Mouse (Mus musculus) CH12.LX (cell line): ENCODE measurements around the gene Rabgap1l. TPM values are rescaled to one million over a fixed set of nuclear protein-coding genes. Genes with fewer than 3 reads are reported as not detected.

Experiments used
- DNase-seq: peaks from one replicate; pipeline ENCODE4 v3.0.0-alpha.2; 2013; ENCODE audit errors: extremely low read depth
- H3K27ac ChIP-seq: 2 replicates; pipeline ENCODE4 v1.5.1; 2012; ENCODE audit warnings: low read depth, mild to moderate bottlenecking, control low read depth, moderate library complexity; ENCODE audit not compliant: insufficient read depth
- H3K27me3 ChIP-seq: replicated peaks from 2 replicates; pipeline ENCODE3; 2012; ENCODE audit warnings: inconsistent platforms
- H3K36me3 ChIP-seq, 2 experiments: replicated peaks in 1 of 2; 2 replicates each; pipeline versions ENCODE3 to v1.6.1; 2012; ENCODE audit warnings: inconsistent platforms in 1 of 2, low read length in 1 of 2, mild to moderate bottlenecking in 1 of 2, mixed read lengths in 1 of 2, moderate library complexity in 1 of 2; ENCODE audit not compliant: control insufficient read depth in 1 of 2, insufficient read depth in 1 of 2
- H3K4me1 ChIP-seq, 2 experiments: 2 replicates each; pipeline ENCODE4 v1.6.1; 2012; ENCODE audit warnings: inconsistent platforms in 1 of 2, moderate library complexity in 1 of 2; ENCODE audit not compliant: insufficient read depth in 2 of 2, control insufficient read depth in 1 of 2
- H3K4me2 ChIP-seq: 2 replicates; pipeline ENCODE4 v1.6.1; 2012; ENCODE audit warnings: low read depth, mild to moderate bottlenecking, control low read depth; ENCODE audit not compliant: poor library complexity, insufficient read depth, severe bottlenecking
- H3K4me3 ChIP-seq, 3 experiments: fragments of 150-350 bp in 1 of 3; sonication (generic) in 1 of 3; replicated peaks in 1 of 3; 2 replicates each; pipeline versions ENCODE3 to v1.5.1; 2011 to 2012; ENCODE audit warnings: low read depth in 2 of 3, low read length in 2 of 3, mild to moderate bottlenecking in 2 of 3, moderate library complexity in 2 of 3, control low read depth in 1 of 3, improper control_type of control experiment in 1 of 3, inconsistent platforms in 1 of 3, mixed read lengths in 1 of 3; ENCODE audit not compliant: poor library complexity in 1 of 3
- H3K79me2 ChIP-seq: replicated peaks from 2 replicates; pipeline ENCODE4 v1.6.1; 2012; ENCODE audit warnings: mild to moderate bottlenecking, moderate library complexity; ENCODE audit not compliant: control insufficient read depth, poor library complexity, insufficient read depth, severe bottlenecking; ENCODE audit errors: extremely low read depth
- H3K9ac ChIP-seq: 2 replicates; pipeline ENCODE4 v1.6.1; 2012; ENCODE audit warnings: low read depth, mild to moderate bottlenecking, control low read depth, moderate library complexity; ENCODE audit not compliant: insufficient read depth
- H3K9me3 ChIP-seq: replicated peaks from 2 replicates; pipeline ENCODE3; 2012; ENCODE audit warnings: low read length, inconsistent platforms, mixed read lengths
- BHLHE40 ChIP-seq: IDR thresholded peaks from 2 replicates; pipeline ENCODE4 v1.6.1; 2011; ENCODE audit warnings: mild to moderate bottlenecking, low read depth, low read length, improper control_type of control experiment
- CHD2 ChIP-seq: IDR thresholded peaks from 2 replicates; pipeline ENCODE4 v1.6.1; 2011; ENCODE audit warnings: low read length, improper control_type of control experiment
- CTCF ChIP-seq, 2 experiments: IDR thresholded peaks in 1 of 2; conservative IDR thresholded peaks in 1 of 2; 2 replicates each; pipeline ENCODE4 v1.5.1; 2011 to 2012; ENCODE audit warnings: low read depth in 2 of 2, low read length in 2 of 2, improper control_type of control experiment in 1 of 2, inconsistent platforms in 1 of 2, mild to moderate bottlenecking in 1 of 2, moderate library complexity in 1 of 2
- E2F4 ChIP-seq: IDR thresholded peaks from 2 replicates; pipeline ENCODE4 v1.6.1; 2011; ENCODE audit warnings: low read depth, low read length, improper control_type of control experiment; ENCODE audit not compliant: insufficient replicate concordance
- ELF1 ChIP-seq: IDR thresholded peaks from 2 replicates; pipeline ENCODE4 v1.6.1; 2014; ENCODE audit warnings: low read depth, mild to moderate bottlenecking, inconsistent platforms, low read length, improper control_type of control experiment
- EP300 ChIP-seq: IDR thresholded peaks from 2 replicates; pipeline ENCODE4 v1.6.1; 2011; ENCODE audit warnings: low read length, improper control_type of control experiment
- ETS1 ChIP-seq: conservative IDR thresholded peaks from 2 replicates; pipeline ENCODE4 v1.6.1; 2012; ENCODE audit warnings: low read depth, mild to moderate bottlenecking, inconsistent platforms, low read length, improper control_type of control experiment, moderate library complexity
- HCFC1 ChIP-seq: IDR thresholded peaks from 2 replicates; pipeline ENCODE4 v1.6.1; 2012; ENCODE audit warnings: low read depth, mild to moderate bottlenecking, inconsistent platforms, low read length, improper control_type of control experiment
- IRF4 ChIP-seq: IDR thresholded peaks from 2 replicates; pipeline ENCODE4 v1.6.1; 2014; ENCODE audit warnings: low read depth, mild to moderate bottlenecking, inconsistent platforms, low read length, improper control_type of control experiment
- JUN ChIP-seq: IDR thresholded peaks from 2 replicates; pipeline ENCODE4 v1.6.1; 2011; ENCODE audit warnings: low read depth, mild to moderate bottlenecking, low read length, improper control_type of control experiment, moderate library complexity; ENCODE audit not compliant: insufficient read depth
- JUND ChIP-seq: conservative IDR thresholded peaks from 2 replicates; pipeline ENCODE4 v1.6.1; 2011; ENCODE audit warnings: low read depth, low read length, improper control_type of control experiment
- KAT2A ChIP-seq: IDR thresholded peaks from 2 replicates; pipeline ENCODE4 v1.6.1; 2012; ENCODE audit warnings: low read length, improper control_type of control experiment, inconsistent platforms; ENCODE audit not compliant: insufficient replicate concordance
- MEF2A ChIP-seq: IDR thresholded peaks from 2 replicates; pipeline ENCODE4 v1.6.1; 2014; ENCODE audit warnings: low read depth, mild to moderate bottlenecking, inconsistent platforms, low read length, improper control_type of control experiment, borderline replicate concordance
- MXI1 ChIP-seq: IDR thresholded peaks from 2 replicates; pipeline ENCODE4 v1.6.1; 2011; ENCODE audit warnings: mild to moderate bottlenecking, low read depth, low read length, improper control_type of control experiment
- MYC ChIP-seq: IDR thresholded peaks from 2 replicates; pipeline ENCODE4 v1.6.1; 2011; ENCODE audit warnings: low read depth, mild to moderate bottlenecking, improper control_type of control experiment, low read length
- NELFE ChIP-seq: IDR thresholded peaks from 2 replicates; pipeline ENCODE4 v1.6.1; 2011; ENCODE audit warnings: low read depth, low read length, improper control_type of control experiment
- PAX5 ChIP-seq: IDR thresholded peaks from 2 replicates; pipeline ENCODE4 v1.6.1; 2012; ENCODE audit warnings: low read length, inconsistent platforms, mixed read lengths
- POLR2A ChIP-seq: IDR thresholded peaks from 2 replicates; pipeline ENCODE4 v1.6.1; 2011; ENCODE audit warnings: low read depth, mild to moderate bottlenecking, improper control_type of control experiment, low read length
- SIN3A ChIP-seq: IDR thresholded peaks from 2 replicates; pipeline ENCODE4 v1.6.1; 2012; ENCODE audit warnings: low read length, improper control_type of control experiment, inconsistent platforms
- TBP ChIP-seq: conservative IDR thresholded peaks from 2 replicates; pipeline ENCODE4 v1.6.1; 2011; ENCODE audit warnings: low read depth, low read length, improper control_type of control experiment
- UBTF ChIP-seq: IDR thresholded peaks from 2 replicates; pipeline ENCODE4 v1.6.1; 2012; ENCODE audit warnings: low read depth, mild to moderate bottlenecking, inconsistent platforms, low read length, improper control_type of control experiment, moderate library complexity
- USF1 ChIP-seq: IDR thresholded peaks from 2 replicates; pipeline ENCODE4 v1.6.1; 2014; ENCODE audit warnings: low read depth, mild to moderate bottlenecking, inconsistent platforms, low read length, improper control_type of control experiment
- USF2 ChIP-seq: conservative IDR thresholded peaks from 2 replicates; pipeline ENCODE4 v1.6.1; 2011; ENCODE audit warnings: low read depth, low read length, improper control_type of control experiment
- ZC3H11A ChIP-seq: IDR thresholded peaks from 2 replicates; pipeline ENCODE4 v1.6.1; 2012; ENCODE audit warnings: low read depth, mild to moderate bottlenecking, inconsistent platforms, low read length, improper control_type of control experiment
- ZKSCAN1 ChIP-seq: IDR thresholded peaks from 2 replicates; pipeline ENCODE4 v1.6.1; 2012; ENCODE audit warnings: low read depth, inconsistent platforms, low read length, improper control_type of control experiment, borderline replicate concordance
- ZNF384 ChIP-seq: IDR thresholded peaks from 2 replicates; pipeline ENCODE4 v1.6.1; 2012; ENCODE audit warnings: low read depth, low read length, improper control_type of control experiment, inconsistent platforms
- dilution Hi-C: fragments of 300-500 bp; cut with MboI; formaldehyde crosslinking; loops from 2 replicates; pipeline ENCODE4 v1.14.3; 2020; ENCODE audit warnings: low sequenced_read_pairs; ENCODE audit not compliant: extremely low pct_unique_long_range_greater_than_20kb, extremely low pct_ligation_motif_present
- in situ Hi-C: fragments of 300-500 bp; cut with MboI; formaldehyde crosslinking; loops from 3 replicates; pipeline ENCODE4 v1.14.3; 2019; ENCODE audit warnings: low sequenced_read_pairs, low pct_ligation_motif_present, low pct_unique_long_range_greater_than_20kb, mixed read lengths
- polyA plus RNA-seq: library from polyadenylated mRNA; unstranded; fragments of >175 nt; gene quantifications from 2 replicates; pipeline ENCODE4 v1.2.1, GENCODE M21; 2012; ENCODE audit warnings: low read depth; ENCODE audit not compliant: insufficient read length
- total RNA-seq, 2 experiments: library from RNA; depleted of rRNA; stranded (reverse); fragments of 300-350 nt in 1 of 2; fragments of >200 nt in 1 of 2; gene quantifications; 2 replicates each; pipeline ENCODE4 v1.2.3; 2012 to 2014

Rabgap1l gene
- total and polyA plus RNA-seq, 3 experiments: 84.0 to 109 (median 85.6) TPM

GRCm38 (mm10) chr1:160774166-160774565 is 18.8 kb downstream of the Rabgap1l start:
- TF ChIP-seq UBTF (no peak), SIN3A (no peak), ZC3H11A (no peak), ETS1 (no peak), HCFC1 (no peak), NELFE (no peak), KAT2A (no peak), CTCF (conservative IDR thresholded peaks at IDR 0.05 in 1 of 2, IDR thresholded peaks at IDR 0.05 in 1 of 2; ENCODE audit: low read depth in 2 of 2, low read length in 2 of 2) (no peak), IRF4 (no peak), ZNF384 (no peak), POLR2A (no peak), JUN (no peak), MYC (no peak), ZKSCAN1 (no peak), USF2 (no peak), USF1 (no peak), E2F4 (no peak), BHLHE40 (no peak), ELF1 (no peak), CHD2 (no peak)
- no peak overlapping the region for H3K27ac ChIP-seq
- H3K4me1 ChIP-seq: peaks cover 12 to 49% of the 10 kb centered on the region in 2 experiments; a peak in 3 of 4 replicates
- H3K4me2 ChIP-seq: no peak overlapping the region
- no peak overlapping the region for H3K9ac ChIP-seq
- no peaks in the 10 kb centered on the region for H3K9me3 ChIP-seq
- H3K4me3 ChIP-seq: no peak overlapping the region
- H3K79me2 ChIP-seq: peaks cover 74% of the 10 kb centered on the region
- dilution Hi-C loops (no loop called here), in situ Hi-C loops (no loop called here)
- peaks cover 0 to 19% of the 10 kb centered on the region in 2 experiments for H3K36me3 ChIP-seq
- DNase-seq: no peak
- H3K27me3 ChIP-seq: no peaks in the 10 kb centered on the region

DNA sequence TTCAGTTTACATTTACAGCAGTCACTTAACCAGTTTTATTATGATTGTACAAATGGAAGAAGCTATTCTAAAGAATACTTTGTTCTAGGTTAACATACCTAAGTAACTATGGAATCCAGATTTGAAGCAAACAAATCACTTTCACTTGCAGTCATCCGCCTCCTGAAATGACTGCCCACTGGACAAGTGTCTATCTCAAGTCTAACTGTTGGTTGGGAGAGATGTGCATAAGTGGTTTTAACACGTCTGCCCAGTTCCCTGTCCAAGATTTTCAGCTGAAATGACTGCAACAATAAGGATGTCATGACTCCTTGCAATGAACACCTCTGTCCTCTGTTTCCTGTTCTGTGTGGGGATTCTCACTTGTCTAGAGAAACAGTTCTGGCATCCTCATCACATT is 27.4 kb downstream of the Rabgap1l start:
- H3K4me1 ChIP-seq: peaks cover 8 to 30% of the 10 kb centered on the region in 2 experiments; a peak in 3 of 4 replicates
- H3K27ac ChIP-seq: no peak overlapping the region
- peak; percentile 51 for DNase-seq
- dilution Hi-C loops (no loop called here), in situ Hi-C loops (no loop called here)
- no peak for TF ChIP-seq E2F4
- no peak for TF ChIP-seq PAX5
- peak; percentile 30; the same call in 1 of the 2 replicates for TF ChIP-seq BHLHE40
- peak; percentile 72 for TF ChIP-seq EP300
- no peak for TF ChIP-seq MXI1
- TF ChIP-seq IRF4: peak; percentile 88
- no peak for TF ChIP-seq UBTF
- no peak for TF ChIP-seq TBP
- peak; percentile 41; the same call in 1 of the 2 replicates for TF ChIP-seq MEF2A
- peak; percentile 73 for TF ChIP-seq JUND
- peak; percentile 61 for TF ChIP-seq JUN
- no peak for TF ChIP-seq NELFE
- H3K9ac ChIP-seq: no peak overlapping the region
- no peak overlapping the region for H3K4me2 ChIP-seq
- H3K9me3 ChIP-seq: no peaks in the 10 kb centered on the region
- H3K27me3 ChIP-seq: no peaks in the 10 kb centered on the region
- peaks cover 57% of the 10 kb centered on the region for H3K79me2 ChIP-seq
- no peak overlapping the region for H3K4me3 ChIP-seq
- peaks cover 0 to 15% of the 10 kb centered on the region in 2 experiments for H3K36me3 ChIP-seq
